Mouse (Mus musculus): ENCODE measurements at regions not wholly inside any gene's neighbourhood (a gene's known extent, or its start where the extent isn't known, plus 50 kb on each side); places are given as distances from the start of the nearest gene placed in this dataset.

GRCm38 (mm10) chr6:140956522-140956863 lies 227.4 kb downstream of the Gm11077 start:
- TF ChIP-seq CTCF (IDR thresholded peaks at IDR 0.05; ENCODE audit: insufficient read depth, low read length) (no peak), POLR2A (IDR thresholded peaks at IDR 0.05; ENCODE audit: borderline replicate concordance, extremely low read depth, low read depth, low read length) (no peak)

All from lung, adult 2 months (tissue).